8 mouse cellular contexts compared by ENCODE assay signal in the genomic region with DNA sequence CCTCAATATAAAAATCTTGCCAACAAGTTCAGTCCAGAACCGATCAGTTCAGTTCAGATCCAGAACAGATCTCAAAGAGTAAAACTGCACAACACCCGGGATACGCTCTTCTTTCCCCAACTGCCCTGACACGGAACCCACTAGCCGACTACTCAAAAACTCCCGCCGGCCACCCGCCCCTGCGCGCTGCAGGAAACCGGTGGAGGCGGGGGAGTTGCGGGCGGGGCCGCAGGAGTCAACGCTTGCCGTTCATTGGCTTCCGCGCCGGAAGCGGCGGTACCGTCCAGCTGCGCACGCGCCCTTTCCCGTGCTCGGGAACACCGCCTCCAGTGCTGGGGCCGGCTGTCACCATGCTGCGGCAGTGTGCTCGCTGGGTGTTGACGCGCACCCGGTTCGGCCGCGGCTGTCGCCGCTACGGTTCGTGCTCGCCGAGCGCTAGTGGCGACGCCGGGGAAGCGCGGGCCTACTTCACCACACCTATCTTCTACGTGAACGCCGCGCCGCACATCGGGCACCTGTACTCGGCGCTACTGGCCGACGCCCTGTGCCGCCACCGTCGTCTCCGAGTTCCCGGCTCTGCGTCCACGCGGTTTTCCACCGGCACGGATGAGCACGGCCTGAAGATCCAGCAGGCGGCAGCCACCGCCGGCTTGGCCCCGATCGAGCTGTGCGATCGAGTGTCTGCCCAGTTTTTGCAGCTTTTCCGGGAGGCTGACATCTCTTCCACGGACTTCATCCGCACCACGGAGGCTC. TPM values are rescaled to one million over a fixed set of nuclear protein-coding genes. Genes with fewer than 3 reads are reported as not detected.
DNase-seq lines count a peak whose midpoint lies in the region; ATAC-seq lines count a peak whose summit lies in the region.

A gene (plus strand): TSS at position 288 of the 753 bp plus-strand sequence.

- peak within 1 kb of the TSS; percentile 80 for H3K4me3 ChIP-seq in hindbrain, embryonic 16.5 days (ENCODE audit: low read length)
- peak within 1 kb of the TSS; percentile 100 for H3K4me3 ChIP-seq in megakaryocyte, embryonic 14.5 days (replicated peaks)

- H3K4me1 ChIP-seq in hindbrain, embryonic 16.5 days (ENCODE audit: control insufficient read depth, insufficient read depth, low read depth, low read length): peaks cover 33% of the 10 kb centered on the region
- H3K4me1 ChIP-seq in megakaryocyte, embryonic 14.5 days: peaks cover 46% of the 10 kb centered on the region

- WGBS in hindbrain, embryonic 16.5 days: under 1% methylated on average over 78 of the region's 82 CpGs

- peak within 1 kb of the TSS; percentile 98 for H3K4me2 ChIP-seq in hindbrain, embryonic 16.5 days (ENCODE audit: low read length)

- H3K9ac ChIP-seq in hindbrain, embryonic 16.5 days (ENCODE audit: low read depth, low read length): peak within 1 kb of the TSS; percentile 86

- H3K27ac ChIP-seq in hindbrain, embryonic 16.5 days (ENCODE audit: low read depth, low read length): peak within 1 kb of the TSS; percentile 90

- no peaks in the 10 kb centered on the region for H3K27me3 ChIP-seq in hindbrain, embryonic 16.5 days (replicated peaks; ENCODE audit: control insufficient read depth, insufficient read depth, low read length)
- H3K27me3 ChIP-seq in megakaryocyte, embryonic 14.5 days (replicated peaks): peaks cover 2% of the 10 kb centered on the region

- DNase-seq in WW6 (ENCODE audit: low read depth, low spot score): peak; percentile 80
- peak; percentile 89 to 96 for DNase-seq in cerebellum, postnatal 4 days (ENCODE audit: low spot score in 2 of 2)
- DNase-seq in gastrocnemius, adult 18-20 months (ENCODE audit: low spot score): peak; percentile 96
- peak; percentile 90 to 93 for DNase-seq in left cerebral cortex, adult 8-10 months (ENCODE audit: low spot score in 2 of 2)
- DNase-seq in right cerebral cortex, postnatal 10 days (ENCODE audit: low spot score in 2 of 2): peak; percentile 98
- DNase-seq in urinary bladder, postnatal 25 days (ENCODE audit: low spot score): peak; percentile 94

- no peaks in the 10 kb centered on the region for H3K36me3 ChIP-seq in hindbrain, embryonic 16.5 days (ENCODE audit: control insufficient read depth, insufficient read depth, low read length)
- no peaks in the 10 kb centered on the region for H3K36me3 ChIP-seq in megakaryocyte, embryonic 14.5 days (replicated peaks; ENCODE audit: low read length)

- no peaks in the 10 kb centered on the region for H3K9me3 ChIP-seq in hindbrain, embryonic 16.5 days (ENCODE audit: control insufficient read depth, low read length)
- no peaks in the 10 kb centered on the region for H3K9me3 ChIP-seq in megakaryocyte, embryonic 14.5 days

- ATAC-seq in hindbrain, embryonic 16.5 days: peak; percentile 100

RNA-seq across cellular contexts. Expression of the gene that starts here (rescaled TPM):
- total RNA-seq in gastrocnemius, adult 18-20 months (2021): 1 to 10 TPM; 2.5 TPM
- 3.5 and 3.7 TPM in 2 replicates for polyA plus RNA-seq in hindbrain, embryonic 16.5 days (2015; fragmentation: Nextera tagmentation; extraction: Ambion mirVana)
- 1 to 10 TPM; 7.6 to 8.5 (median 8.3) TPM for total RNA-seq in left cerebral cortex, adult 8-10 months (2022)
- 0.58 and 2.5 TPM in 2 replicates for polyA plus RNA-seq in megakaryocyte, embryonic 14.5 days (2012; ENCODE audit: insufficient read depth, low replicate concordance)

Comparison
In these comparisons a context has a peak if more than half of its experiments do, and no peak if none do; other contexts are left out.
1. Peak in every context shown above with its lines: DNase-seq, ATAC-seq, H3K4me3 ChIP-seq and H3K27ac ChIP-seq.